Mouse (Mus musculus): ENCODE data around the gene Ceacam9.
"Not testable (repeated sequence)": the region's sequence is repeated elsewhere in the genome, so short reads cannot be mapped to it uniquely, and the experiment has no call there.

DNA sequence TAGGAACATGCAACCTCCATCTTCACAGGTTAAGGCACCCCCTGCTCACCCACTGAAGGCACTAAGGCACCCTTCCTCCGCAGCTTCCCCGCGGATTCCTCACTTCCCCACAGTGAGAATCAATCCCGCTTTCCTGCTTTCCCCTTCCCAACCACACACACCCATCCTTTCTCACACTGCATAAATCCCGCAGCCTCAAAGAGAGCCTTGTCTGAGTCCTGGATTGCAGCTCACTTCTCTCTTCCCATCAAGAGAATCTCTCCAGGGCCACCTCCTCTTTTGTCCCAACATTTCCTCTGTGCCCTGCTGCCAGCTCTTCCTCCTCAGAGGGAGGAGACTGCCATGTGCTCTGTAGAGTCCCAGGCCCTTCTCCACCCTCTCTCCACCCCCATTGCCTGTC is 47.0 kb upstream of the Ceacam9 start:
- TF ChIP-seq CTCF (IDR thresholded peaks at IDR 0.05; ENCODE audit: control insufficient read depth, insufficient read depth, insufficient replicate concordance, low read depth, low read length); POLR2A (IDR thresholded peaks at IDR 0.05; ENCODE audit: control insufficient read depth, low read depth, low read length): not testable (repeated sequence)

Data from testis, adult 2 months (tissue).